Mouse (Mus musculus) gastrocnemius, adult 18-20 months (tissue): ENCODE data around the gene Ttc7. TPM values are rescaled to one million over a fixed set of nuclear protein-coding genes. Genes with fewer than 3 reads are reported as not detected.
"Not testable (repeated sequence)": the region's sequence is repeated elsewhere in the genome, so short reads cannot be mapped to it uniquely, and the experiment has no call there.

ENCODE experiments used
- DNase-seq: peaks from one replicate; pipeline ENCODE4 v3.0.0; 2021; ENCODE audit warnings: low spot score
- total RNA-seq, 2 experiments: library from RNA; stranded (reverse); gene quantifications; 2 replicates each; pipeline ENCODE4 v1.2.3; 2021

Gene Ttc7
- total RNA-seq, 2 experiments from 2014 or later, result 8.6 to 10.6 TPM

DNA sequence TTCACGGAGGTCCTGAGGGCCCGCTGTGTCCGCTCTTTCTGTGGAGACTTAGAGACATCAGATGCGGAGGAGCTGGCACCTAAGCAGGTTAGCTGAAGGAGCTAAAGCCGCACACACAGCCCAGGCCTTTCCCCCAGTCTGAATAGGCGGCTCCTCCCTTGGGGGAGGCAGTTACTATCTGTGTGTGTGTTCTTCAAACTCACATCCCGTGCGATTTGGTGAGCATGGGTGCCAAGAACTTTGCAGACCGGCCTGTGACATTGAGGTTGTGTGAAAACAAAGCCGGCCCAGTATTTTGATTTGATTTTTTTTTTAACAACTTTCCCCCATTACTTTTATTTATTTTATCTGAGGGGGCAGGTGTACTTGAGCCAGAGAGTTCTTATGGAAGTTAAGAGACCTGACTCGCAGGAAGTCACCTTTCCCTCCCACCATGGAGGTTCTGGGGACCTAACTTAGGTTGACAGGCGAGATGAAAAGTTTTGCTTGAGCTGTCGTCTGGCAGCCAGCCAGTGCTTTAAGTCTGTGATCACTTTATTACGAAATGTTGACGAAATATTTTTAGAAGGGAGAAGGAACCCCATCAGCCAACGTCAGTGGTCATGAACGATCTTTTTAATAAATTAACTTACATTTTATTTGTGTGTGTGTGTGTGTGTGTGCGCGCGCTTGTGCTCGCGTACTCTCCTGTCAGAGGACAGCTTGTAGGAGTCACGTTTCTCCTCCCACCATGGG is 3.2 kb downstream of the Ttc7 start:
- DNase-seq, result no peak

DNA sequence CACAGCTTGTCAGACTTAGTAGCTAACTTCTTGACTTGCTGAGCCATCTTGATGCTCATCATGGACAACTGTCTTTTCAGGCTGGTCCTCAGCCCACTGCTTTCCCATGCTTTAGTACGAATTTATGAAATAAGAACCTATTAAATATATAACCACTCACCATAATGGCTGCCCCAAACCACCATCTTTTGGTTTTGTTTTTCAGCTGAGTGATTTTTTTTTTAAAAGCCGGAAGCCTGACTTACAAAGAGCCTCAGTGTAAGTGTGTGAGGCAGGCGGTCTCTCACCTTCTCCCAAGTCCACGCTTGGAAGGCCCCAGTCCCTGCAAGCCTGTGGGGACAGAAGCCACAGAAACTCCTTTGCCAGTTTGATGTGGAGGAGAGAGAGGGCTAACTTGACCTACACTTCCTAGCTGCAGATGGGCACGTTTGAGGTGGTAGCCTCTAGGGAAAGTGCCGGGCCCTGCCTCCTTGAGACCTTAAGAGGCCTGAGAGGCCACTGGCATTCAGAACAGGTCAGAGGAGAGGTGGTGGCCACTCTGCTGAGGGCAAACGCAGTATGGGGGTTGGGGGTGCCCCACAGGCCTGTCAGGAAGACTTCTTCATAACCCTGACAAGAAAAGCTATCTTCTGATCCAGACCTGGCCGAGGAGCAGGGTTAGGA is 3.9 kb downstream of the Ttc7 start:
- DNase-seq, result no peak

GRCm38 (mm10) chr17:87287197-87287777 is 4.6 kb downstream of the Ttc7 start:
- DNase-seq, result no peak

GRCm38 (mm10) chr17:87288131-87288530 is 5.4 kb downstream of the Ttc7 start:
- no peak for DNase-seq

DNA sequence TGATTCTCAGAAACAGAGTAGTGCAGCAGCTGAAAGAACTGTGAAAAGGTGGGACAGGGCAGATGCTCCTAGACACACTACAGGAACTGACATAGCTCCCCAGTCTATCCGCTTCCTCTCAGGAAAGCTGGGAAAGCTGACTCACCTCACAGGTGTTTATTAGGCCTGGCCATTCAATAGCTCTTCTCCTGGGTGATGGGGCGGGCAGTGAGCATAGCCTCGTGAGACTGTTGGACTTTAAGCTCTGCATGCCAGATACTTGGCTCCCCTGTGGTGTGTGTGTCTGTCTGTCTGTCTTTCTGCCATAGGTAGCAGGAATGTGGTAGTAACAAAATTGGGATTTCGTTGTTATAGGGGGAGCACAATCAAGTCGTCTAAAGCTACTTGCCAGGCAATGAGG is 6.7 kb downstream of the Ttc7 start:
- no peak for DNase-seq

- no peak for DNase-seq
Observed at GRCm38 (mm10) chr17:87291037-87291436, 8.4 kb downstream of the Ttc7 start.

- no peak for DNase-seq
Observed at GRCm38 (mm10) chr17:87291782-87292181, 9.1 kb downstream of the Ttc7 start.

- no peak for DNase-seq
Observed at GRCm38 (mm10) chr17:87293125-87293524, 10.4 kb downstream of the Ttc7 start.

DNA sequence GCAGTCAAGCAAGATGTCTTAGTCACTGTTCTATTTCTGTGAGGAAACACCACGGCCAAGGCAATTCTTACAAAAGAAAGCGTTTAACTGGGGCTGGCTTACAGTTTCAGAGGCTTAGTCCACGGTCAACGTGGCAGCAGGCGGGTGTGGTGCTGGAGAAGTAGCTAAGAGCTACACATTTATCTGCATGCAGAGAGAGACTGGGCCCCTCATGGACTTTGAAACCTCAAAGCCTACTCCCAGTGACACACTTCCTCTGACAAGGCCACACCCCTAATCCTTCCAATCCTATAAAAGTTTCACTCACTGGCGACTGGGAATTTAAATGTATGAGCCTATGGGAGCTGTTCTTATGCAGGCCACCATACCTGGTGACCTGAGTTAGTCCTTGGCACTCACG is 13.1 kb downstream of the Ttc7 start:
- DNase-seq, result no peak

GRCm38 (mm10) chr17:87296701-87297100 is 14.0 kb downstream of the Ttc7 start:
- DNase-seq, result not testable (repeated sequence)

GRCm38 (mm10) chr17:87298944-87299343 is 16.3 kb downstream of the Ttc7 start:
- DNase-seq, result no peak

- no peak for DNase-seq
Observed at GRCm38 (mm10) chr17:87300340-87300739, 17.7 kb downstream of the Ttc7 start.

DNA sequence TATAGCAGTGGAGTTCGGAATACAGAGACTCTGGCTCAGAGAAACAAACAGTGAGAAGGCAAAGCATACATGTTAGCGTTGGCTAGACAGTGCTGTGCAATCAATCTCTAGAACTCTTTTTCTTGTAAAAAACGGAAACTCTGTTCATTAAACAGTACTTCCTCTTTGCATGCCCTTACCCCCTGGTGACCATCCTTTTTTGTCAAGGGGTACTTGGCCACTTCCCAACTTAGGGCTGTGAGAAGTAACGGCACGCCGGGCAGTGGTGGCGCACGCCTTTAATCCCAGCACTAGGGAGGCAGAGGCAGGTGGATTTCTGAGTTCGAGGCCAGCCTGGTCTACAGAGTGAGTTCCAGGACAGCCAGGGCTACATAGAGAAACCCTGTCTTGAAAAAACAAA is 18.9 kb downstream of the Ttc7 start:
- not testable (repeated sequence) for DNase-seq

DNA sequence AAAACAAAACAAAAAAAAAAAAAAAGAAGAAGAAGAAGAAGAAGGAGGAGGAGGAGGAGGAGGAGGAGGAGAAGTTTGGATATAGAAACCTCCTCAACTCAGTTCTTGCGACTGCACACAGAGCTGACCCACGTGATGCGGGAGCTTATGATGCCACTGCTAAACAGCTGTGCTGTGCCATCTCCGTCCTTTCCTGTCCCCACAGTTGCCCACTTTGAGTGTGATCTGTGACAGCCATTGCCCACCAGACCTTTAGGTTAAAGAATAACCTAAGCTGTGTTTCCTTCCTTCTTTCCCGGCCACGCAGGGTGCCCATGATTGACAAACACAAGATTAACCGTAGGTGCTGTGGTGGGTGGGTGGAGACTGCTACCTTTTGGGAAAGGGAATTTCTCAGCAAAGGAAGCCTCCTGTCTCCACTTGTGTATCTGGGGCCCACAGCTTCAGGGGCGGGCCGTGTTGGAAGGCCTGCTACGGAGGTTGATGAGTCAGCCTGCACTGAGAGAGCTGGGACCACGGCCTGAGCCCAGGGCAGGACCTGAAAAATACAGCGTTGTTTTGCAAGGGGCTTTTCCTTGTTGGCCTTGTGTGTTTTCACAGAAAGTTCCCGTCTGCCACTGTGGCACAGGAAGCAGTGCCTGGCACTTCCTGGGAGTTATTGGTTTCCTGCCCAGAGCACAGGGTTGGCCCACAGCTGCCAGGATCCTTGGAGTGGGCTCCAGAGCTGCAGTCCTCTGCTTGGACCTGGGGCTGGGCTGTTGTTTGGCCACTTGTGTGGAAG is 19.5 kb downstream of the Ttc7 start:
- no peak for DNase-seq

- DNase-seq, result no peak
Observed at GRCm38 (mm10) chr17:87304151-87304894, 21.6 kb downstream of the Ttc7 start.

DNA sequence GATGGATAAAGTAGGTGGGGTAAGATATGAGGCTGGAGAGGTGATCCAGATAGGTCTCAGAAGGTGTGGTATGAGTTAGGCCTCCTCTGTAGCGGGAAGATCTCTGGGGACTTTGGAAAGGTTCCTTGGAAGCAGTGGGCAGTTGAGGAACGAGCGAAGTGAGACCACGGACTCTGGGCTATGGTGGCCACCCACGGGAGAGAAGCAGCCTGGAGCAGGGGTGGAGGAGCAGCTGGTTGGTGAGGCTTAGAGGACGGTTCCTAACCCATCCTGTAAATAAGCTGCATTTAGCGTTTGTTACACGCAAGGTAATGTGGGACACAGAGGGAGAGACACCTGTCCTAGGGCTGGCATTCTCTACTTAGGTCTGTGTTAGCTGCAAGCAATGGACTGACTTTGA is 22.4 kb downstream of the Ttc7 start:
- DNase-seq, result no peak

DNA sequence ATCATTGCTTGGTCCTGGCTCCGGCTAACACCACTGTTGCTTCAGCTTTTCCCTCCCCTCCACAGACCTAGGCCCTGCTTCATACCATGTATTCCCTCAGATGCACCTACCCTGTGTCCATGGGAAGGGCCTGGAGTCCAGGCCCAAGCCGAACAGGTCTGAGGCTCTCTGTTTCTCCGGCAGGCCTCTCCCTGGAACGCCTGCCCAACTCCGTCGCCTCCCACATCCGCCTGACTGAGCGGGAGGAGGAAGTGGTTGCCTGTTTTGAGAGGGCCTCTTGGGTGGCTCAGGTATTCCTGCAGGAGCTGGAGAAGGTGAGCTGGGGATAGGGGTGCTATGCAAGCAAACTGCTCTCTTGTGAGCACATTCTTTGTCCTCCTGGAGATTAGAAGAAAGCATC is 24.1 kb downstream of the Ttc7 start:
- DNase-seq, result no peak

DNA sequence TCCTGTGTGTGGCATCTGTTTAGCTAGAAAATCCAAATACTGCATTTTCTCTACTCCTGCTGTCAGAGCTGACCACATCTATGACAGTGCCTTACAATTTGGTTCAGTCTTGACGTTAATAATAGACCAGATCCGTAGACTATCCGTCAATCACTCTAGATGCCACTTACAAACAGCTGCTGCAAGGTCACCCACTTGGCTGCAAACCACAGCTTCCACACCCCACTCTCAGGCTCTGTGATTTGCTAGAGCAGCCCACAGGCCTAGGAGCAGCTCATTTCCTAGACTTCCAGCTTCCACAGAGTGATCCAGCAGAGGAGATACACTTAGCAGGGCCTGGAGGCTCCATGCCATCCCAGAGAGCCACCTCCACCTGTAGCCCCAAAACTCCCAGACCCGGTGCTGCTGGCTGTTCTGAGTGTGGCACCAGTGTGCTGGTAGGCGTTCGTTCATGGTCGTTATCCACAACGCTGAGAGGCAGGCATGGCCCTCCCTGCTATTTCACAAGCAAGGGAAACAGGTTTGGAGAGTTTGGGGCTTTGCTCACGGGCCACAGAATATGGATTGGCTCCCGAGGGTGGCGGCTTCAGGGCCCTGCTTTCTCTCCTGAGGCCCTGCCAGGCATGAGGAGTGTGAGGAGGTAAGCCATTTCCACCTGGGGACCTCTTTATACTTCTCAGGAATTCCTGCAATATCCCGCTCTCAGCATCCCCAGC is 26.5 kb downstream of the Ttc7 start:
- no peak for DNase-seq

DNA sequence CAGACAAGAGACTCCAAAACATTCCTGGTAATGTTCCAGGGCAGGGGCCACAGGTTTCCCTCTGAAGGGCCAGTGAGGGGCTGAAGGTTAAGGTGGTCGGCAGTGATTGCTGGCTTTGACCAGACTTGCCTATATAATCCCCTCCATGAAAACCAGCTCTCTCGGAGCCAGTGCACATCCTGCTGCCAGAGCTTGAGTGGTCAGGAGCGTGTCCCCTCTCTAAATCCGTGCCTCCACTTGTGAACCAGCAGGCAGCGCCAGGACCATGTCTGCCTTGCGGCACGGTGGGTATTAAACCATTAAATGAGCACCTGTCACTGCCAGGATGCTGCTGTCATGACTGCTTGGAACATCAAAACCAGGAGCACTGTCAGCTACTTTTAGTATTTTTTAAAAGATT is 27.8 kb downstream of the Ttc7 start:
- no peak for DNase-seq

DNA sequence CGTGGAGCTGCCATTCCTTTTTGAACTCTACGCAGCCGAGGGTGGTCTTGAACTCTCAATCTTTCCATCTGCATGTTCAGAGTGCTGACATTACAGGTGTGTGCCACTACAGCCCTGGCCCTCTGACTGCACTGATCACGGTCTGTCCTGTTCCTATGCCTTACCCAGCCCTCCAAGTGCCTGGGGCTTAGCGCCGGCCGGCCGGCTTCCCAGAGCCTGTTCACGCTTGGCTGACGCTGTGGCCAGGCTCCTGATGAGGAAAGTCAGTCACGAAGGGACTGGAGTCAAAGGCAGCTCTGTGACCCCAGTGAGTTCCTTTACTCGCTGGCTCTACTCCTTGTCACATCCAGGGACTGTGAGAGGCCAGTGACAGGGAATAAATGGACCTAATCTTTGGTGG is 29.7 kb downstream of the Ttc7 start:
- no peak for DNase-seq
